Mouse (Mus musculus): ENCODE data around the gene Trim11.

Gene Trim11

DNA sequence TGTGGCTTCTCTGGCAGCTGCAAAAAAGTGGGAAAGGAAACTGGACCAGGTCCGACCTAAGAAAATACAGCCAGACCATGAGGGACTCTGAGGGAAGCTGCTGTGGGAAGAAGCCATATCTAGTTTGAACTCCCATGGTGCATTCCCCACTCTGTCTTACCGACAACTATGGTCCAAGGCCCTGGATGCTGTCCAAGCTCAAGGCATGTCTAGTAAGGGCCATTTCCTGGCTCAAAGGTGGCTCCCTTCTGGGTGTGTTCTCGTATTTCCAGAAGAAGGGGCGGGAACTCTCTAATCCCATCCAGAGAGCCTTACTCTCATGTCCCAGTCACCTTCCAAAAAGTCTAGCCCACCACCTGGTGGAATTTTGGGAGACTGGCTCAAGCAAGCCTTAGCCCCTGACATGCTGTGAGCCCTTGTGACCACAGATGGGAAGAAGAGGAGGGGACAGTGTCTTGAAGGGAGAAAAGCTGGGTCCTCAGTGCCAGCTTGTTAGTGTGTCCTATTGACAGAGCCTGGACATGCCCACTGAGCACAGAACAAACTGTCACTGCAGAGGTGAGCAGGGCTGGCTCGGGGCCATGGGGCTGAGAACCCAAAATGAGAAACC is 2.6 kb downstream of the Trim11 start:
- in situ Hi-C loops (cut with MboI, MseI): no loop called here

DNA sequence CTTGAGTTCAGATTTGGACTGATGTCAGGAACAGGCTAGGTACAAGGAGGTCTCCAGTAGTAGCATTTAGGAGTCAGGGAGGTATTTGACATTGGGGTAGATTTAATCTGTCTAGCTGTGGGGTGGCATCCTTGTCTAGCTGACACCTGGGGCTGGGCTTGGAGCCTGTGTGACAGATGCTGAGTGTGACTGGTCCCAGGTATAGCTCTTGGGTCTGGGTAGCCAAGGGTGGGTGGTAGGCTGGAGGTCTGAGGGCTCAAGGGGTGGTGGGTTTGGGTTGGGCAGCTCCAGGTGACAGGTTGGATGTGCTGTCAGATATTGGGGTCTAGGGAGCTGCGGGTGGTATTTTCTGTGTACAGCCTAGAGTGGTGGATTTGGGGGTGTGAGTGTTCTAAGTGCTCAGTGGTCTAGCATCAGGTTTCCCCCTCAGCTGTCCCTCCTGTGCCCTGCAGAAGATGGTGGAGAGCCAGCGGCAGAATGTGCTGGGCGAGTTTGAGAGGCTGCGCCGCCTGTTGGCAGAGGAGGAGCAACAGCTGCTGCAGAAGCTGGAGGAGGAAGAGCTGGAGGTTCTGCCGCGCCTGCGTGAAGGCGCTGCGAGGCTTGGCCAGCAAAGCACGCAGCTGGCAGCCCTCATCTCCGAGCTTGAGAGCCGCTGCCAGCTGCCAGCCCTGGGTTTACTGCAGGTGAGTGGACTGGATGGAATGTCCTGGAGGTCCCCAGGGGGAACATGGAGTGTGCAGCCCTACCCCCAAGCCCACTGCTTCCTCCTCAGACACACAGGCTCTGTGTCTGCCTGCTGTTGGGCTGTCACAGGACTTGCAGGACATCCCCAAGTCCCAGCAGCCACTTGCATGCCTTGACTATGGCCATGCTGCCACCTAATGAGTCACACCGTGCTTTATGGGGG is 3.9 kb downstream of the Trim11 start:
- in situ Hi-C loops (cut with MboI, MseI): no loop called here

DNA sequence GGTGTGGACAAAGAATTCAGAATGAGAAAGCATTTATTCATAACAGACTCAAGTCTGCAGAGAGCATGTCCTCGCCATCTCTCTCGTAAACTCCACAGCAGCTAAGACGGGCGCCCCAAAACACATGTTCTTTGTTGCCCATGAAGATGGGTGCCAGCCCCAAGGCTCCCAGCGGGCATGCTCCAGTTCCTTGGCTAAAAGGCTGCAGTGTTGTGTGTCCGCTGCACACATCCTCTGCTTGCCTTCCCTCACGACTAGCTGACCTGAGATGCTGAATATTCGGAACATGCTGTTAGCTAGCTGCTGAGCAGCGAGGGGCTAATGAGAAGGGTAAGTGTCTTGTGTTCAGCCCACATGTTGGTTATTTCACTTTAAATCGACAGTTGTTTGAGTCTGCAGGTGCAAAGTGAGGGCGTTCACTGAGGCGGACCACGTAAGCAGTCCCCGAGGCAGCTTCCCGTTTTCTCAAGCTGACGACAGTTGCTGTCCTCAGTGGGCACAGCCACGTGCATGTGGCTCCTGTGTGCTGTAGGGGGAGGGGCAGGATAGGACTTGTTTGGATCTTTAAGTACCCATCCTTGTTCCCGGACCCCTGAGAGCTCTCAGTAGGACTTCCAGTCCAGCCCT is 4.7 kb downstream of the Trim11 start:
- in situ Hi-C loops (cut with MboI, MseI): no loop called here

DNA sequence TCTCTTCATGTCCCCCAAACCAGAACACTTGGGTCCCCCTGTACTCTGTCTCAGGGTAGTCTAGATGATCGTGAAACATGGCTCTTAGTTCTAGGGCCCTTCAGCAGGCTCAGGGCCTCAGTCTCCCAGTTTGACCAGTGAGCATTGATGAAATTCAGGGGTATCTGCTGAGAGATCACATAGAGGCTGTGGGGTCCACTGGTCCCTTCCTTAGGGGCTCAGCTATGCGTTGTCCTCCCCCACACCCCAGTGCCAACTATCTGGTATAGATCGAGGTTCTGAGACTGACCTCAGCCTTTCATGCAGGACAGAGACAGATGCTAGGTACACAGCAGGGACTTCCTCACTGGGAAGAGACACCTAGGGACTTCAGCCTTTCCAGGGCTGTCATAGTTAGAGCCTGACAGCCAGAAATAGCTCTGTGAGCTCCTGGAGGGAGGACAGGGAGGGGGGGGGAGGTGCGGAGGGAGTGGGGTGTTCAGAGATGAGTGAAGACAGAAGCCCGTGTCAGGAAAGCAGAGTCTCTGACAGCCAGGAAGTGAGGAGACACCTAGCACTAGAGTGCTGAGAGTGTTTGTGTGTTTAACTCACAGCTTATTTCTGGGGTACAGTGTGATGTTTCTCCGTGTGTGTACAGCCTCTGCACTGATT is 5.9 kb downstream of the Trim11 start:
- in situ Hi-C loops (cut with MboI, MseI): no loop called here

DNA sequence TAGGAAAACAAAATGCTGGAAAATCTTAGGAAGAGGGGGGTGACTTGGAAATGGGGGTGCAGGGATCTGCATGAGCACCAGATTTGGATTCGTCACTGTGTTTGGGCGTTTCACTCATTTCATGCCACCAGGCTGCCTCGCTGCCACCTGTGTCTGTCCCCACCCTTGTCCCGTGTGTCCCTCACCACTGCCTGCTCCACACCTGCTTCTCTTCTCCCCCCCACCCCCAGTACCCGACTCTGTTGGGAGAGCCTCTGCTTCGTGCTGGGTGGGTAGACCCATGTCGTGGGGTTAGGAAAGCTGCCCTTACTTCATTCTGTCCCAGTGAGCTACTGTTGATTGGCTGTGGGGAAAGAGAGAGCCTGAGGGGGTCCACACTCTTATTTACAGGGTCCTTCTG is 6.8 kb downstream of the Trim11 start:
- in situ Hi-C loops (cut with MboI, MseI): no loop called here

DNA sequence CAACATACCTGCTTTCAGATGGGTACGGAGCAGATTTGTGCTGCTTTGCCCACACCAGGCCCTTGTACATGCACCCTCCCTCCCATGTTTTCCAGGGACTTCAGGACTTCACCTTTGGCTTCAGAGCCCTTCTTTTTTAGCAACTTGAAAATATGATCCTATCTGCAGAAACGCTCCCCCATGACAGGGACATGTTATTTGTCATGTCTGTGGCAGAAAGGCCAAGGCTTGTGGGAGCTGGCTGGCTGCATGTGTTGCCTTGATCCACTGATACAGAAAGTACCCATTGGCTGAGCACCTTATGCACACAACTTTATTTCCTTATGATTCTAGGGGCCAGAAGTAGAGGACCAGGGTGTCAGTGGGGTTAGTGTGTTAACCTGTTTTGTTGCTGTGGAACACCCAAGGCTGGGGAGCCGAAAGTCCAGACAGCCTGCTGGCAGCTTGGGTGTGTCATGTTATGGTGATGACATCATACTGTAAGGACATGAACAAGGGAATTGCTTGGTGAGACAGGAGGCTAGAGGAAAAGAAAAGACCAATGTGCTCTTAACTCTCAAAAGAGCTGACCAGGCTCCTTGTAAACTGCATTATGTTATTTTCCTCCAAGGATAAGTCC is 7.5 kb downstream of the Trim11 start:
- in situ Hi-C loops (cut with MboI, MseI): no loop called here

DNA sequence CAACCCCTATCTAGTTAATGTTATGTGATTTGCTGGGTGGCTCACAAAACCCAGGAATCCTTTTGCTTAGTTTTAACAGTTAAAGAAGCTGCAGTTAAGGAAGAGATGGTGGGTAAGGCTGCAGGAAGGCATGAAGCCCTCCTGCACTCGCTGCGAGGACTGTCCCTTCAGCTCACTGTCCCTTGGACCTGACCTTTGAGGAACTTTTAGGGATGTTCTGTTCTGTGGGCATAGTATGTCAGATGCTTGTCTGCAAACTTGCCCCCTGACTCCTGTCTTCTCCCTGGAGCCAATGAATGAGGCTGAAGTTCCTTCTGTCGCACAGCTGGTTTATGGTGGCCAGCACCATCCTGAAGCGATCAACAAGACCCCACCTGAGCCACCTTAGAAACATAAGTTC is 11.3 kb downstream of the Trim11 start:
- in situ Hi-C loops (cut with MboI, MseI): no loop called here

DNA sequence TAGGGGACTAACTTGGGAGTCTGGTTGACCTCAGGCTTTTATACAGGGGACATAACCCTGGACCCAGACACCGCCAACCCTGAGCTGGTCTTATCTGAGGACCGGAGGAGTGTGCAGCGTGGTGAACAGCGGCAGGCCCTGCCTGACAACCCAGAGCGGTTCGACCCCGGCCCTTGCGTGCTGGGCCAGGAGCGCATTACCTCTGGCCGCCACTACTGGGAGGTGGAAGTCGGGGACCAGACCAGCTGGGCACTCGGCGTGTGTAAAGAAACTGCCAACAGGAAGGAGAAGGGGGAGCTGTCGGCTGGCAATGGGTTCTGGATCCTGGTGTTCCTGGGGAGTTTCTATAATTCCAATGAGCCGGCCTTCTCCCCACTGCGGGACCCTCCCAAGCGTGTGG is 12.2 kb downstream of the Trim11 start:
- in situ Hi-C loops (cut with MboI, MseI): no loop called here

DNA sequence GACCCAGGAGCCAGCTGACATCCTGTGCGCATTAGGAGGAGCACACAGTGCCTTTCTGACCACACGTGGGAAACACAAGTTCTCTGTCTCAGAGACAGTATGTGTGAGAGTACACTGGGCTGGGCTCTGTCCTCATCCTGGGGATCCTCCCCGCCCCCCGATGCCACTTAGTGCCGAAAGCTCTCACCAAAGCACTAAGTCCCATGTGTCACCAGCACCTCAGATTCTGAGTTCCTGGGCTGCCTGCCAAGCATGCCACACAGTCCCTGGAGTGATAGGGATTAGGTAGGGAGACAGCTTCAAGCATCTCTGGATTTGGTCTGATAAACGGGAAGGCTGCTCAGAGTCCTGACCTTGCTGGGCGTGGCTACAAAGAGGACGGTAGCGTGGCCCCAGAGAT is 12.9 kb downstream of the Trim11 start:
- in situ Hi-C loops (cut with MboI, MseI): no loop called here

DNA sequence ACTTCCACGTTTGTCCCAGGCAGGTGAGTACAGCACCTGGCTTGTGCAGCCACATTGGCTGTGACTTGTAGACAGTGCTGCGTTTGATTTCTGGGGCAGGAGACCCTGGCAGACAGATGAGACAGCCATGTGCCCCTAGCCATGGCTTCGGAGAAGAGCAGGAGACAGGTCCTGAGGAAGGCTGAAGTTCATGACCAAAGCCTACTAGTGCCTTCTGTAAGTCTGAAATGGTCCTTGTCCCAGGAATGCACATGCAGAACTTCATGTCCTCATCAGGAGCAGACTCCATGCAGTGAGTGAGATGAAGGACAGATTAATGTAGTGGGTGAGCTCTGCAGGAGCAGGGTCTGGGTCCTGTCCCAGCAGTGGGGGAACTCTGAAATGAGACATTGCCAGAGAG is 14.0 kb downstream of the Trim11 start:
- in situ Hi-C loops (cut with MboI, MseI): no loop called here

DNA sequence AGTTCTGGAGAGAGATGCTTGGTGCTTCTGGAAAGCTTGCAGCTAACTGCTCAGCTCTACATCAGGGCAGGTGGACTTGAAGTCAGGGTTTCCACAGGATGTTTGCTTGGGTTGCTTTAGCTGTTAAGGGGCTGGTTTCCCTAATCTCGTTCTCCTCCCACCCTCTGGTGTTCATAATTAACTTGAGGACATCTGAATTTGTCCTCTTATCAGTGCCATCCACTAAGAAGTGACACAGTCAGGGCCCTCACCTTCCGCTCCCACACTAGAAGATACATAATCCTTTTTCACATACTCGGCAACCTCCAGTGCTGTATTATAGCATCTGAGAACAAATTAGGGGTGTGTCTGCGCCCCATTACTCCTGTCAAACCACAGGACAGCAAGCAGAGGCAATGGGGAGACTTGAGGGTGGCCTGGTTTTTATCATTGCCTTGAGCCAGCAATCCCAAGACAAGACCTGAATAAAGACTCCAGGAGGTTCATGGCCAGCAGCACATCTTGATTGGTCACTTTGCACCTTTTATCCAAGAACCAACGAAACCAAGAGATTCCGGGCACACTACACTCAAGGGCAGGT is 15.3 kb downstream of the Trim11 start:
- in situ Hi-C loops (cut with MboI, MseI): no loop called here

DNA sequence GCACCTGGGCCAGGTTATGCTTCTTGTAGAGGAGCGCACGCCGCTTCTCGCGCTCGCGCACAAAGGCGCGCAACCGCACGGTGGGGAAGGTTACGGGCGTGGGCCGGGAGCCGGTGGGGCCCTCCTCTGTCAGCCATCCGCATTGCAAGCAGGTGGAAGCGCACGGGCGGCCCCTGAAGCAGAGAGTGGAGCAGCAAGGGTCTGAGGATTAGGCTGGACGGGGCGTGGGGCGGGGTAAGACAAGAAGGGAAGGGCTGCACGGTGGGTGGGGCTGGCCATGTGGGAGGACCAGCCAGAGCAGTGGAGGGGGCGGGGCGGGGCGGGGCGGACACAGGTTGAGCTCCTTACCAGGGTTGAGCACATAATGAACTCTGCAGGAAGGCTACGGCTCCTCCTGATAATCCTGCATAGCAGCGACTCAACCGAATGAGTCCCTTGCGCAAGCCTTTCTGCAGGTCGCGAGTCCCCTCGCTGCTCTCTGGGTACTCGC is 16.5 kb downstream of the Trim11 start:
- in situ Hi-C loops (cut with MboI, MseI): no loop called here

DNA sequence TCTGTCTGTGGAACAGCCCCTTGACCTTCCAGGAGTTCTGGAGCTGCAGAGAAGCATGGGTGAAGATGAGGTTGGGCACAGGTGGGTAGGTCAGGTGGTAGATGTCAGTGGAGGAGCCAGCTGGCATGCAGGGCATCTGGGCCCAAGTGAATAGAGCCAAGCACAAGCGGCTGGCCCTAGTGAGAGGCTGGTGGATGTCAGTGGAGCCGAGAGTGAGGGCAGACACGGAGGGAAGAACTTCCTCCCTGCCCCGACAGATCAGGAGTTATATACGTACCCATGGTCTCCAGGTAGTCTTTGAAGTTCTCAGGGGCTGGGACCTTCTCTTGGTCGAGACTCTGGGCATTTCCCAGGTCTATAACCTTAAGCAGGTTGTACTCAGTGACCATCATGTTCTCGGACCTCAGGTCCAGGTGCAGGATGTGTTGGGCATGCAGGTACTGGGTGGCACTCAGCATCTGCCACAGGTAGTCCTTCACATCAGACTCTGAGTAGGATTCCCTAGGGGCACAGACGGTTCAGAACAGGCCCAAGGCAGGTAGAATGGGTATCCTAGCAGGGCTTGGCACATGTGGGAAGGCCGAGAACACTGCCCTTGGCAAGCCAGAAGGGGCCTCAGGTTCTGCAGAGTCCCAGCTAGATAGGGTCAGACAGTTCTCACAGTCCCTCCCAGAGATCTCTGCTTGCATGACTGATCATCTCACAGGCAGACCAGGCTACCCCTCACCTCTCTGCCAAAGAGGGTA is 17.3 kb downstream of the Trim11 start:
- in situ Hi-C loops (cut with MboI, MseI): no loop called here

DNA sequence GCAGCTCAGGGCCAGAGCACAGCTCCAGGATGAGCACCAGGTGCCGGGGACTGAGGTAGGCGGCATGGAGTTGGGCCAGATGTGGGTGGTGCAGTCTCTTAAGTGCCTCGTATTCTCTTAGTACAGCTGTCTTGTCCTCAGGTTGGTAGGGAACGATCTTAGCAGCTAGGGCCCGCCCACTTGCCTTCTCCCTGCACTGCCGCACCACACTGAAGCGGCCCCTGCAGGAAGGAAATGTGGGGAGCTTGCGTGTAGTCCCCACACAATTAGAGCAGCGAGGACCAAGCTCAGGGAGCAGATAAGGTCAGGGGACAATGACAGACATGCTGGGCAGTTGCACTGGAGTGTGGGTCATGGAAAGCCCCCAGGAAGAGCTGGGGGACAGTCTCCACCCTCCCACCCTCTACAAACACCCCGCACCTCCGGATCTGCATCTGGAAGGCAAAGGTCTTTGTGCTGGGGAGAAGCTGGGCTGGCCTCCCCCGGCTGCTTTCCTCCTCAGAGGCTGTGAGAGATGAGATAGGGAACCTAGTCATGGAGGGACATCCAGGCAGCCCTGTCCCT is 18.0 kb downstream of the Trim11 start:
- in situ Hi-C loops (cut with MboI, MseI): no loop called here

DNA sequence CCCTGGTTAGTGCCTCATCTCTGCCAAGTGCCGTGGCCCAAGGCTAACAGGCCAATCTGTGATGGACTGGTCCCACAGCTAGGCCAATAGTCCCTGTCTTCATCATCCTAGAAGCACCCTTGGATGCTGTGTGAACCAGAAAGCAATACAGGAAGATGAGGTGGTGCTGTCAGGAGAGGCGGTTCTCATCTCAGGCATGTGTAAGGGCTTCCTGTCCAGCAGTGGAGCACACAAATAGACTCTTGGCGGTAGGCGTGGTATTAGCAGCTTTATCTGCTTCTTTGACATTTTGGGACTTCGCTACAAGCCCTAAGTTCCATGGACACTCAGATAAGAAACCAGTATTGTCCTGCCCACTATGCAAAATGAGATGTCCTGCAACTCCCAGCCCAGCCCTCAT is 19.6 kb downstream of the Trim11 start:
- in situ Hi-C loops (cut with MboI, MseI): no loop called here

DNA sequence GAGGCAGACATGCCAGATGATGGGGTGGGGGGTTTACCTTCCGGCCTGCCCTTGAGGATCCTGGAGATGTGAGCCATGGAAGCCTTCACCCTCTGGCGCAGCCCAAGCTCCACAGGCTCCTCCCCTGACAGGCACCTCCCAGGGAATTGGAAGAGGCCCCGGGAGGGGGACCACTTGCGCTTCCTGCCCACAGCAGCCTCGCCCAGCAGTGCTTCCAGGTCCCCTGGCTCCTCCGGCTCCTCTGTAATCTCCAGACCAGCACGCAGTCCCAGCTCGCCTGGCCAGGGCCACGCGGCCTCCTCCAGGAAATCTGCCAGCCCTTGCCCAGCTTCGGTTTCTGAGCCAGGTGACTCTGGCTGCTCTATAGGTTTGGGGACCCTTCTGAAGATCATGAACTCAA is 21.3 kb downstream of the Trim11 start:
- in situ Hi-C loops (cut with MboI, MseI): no loop called here

DNA sequence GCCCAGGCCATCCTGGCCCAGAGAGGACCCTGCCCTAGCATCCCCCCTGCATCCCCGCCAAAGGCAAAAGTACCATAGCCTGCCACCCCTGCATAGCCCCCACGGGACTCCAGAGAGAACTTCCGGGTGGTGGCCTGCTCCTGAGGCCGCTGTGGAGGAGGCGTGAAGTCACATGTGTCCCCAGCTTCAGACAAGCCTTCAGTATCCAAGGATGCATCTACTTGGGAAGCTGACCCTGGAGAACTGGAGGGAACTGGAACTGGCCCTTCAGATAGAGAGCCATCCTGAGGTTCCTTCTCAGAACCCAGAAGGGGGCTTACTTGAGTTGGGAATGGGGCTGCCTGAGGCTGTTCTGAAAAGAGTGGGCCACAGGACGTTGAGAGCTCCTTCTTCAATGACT is 21.9 kb downstream of the Trim11 start:
- in situ Hi-C loops (cut with MboI, MseI): no loop called here

DNA sequence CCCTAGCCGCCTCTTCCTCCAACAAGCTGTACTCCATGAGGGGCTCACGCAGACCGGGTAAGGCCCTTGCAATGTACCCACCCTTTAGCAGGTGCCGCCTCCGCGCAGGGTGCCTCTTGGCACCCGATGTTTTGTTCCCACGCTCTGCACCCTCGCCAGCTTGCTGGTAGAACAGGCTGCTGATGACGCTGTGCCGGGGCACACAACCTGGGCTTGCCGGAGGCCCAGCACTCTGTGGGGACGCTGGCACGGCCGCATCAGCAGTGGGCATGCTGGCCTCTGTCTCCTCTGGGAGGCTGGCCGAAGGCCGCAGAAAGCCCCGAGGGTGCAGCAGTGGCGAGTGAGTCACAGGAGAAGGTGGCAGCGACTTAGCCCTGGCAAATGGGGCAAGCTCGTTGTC is 22.7 kb downstream of the Trim11 start:
- in situ Hi-C loops (cut with MboI, MseI): no loop called here

DNA sequence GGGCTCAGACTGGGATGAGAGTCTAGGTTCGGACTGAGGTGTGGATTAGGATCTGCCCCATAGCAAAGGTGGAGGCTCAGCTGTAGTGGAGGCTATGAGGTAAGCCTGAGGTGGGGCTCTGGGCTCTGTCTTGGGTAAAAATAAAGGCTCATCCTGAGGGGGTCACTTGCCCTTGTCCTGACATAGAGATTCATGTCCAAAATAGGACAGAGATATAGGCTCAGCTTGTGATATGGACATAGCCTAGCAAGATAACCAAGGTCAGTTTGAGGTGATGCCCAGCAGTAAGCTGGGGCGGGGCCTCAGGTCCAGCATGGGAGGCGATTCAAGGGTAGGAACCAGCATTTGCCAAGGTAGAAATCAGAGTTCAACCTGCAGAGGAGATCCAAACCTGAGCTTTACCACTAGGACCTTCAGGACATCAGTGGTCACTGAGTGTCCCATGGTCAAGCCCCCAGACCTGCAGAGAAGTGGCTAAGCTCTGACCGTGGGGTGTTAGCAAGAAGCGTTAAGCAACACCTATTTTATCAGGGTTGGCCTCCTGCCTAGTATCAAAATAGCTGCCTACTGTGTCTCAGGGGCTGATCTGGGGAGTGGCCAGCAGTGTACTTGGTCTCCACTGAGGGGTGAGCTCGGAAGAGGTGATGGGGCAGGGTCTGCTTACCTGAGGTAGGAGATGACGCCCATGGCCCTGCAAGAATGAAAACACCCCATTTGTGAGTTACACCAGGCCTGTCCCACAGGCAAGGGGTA is 24.6 kb downstream of the Trim11 start:
- in situ Hi-C loops (cut with MboI, MseI): no loop called here

DNA sequence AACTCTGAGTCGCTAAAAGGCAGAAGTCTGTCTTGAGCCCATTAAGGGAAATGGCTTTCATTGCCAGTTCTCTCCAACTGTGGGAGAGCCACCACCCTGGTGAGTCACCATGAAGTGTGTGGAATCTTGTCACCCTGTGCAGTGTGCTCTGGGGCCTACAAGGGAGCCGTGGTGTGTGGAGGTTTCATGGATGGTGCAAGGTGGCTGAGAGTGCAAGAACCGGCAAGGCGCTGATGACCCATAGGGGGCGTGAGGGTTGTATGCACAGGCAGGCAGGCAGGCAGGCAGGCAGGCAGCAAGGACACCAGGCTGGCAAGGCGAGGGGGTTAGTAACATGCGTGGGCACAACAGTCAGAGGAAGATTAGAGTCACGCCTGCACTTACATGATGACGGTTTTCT is 37.2 kb downstream of the Trim11 start:
- in situ Hi-C loops (cut with MboI, MseI): no loop called here
